Mouse (Mus musculus): ENCODE measurements around the gene Noc4l. TPM values are rescaled to one million over a fixed set of nuclear protein-coding genes. Genes with fewer than 3 reads are reported as not detected.

Gene Noc4l
- total RNA-seq, 1 experiment, result 75.0 TPM

- Histone ChIP-seq H3K4me1 (ENCODE audit: control insufficient read depth in 2 of 2, insufficient read depth in 2 of 2, low read length in 2 of 2, poor library complexity in 1 of 2) (no peaks in the 10 kb centered on the region; a peak in 1 of 4 replicates), H3K9me3 (ENCODE audit: control insufficient read depth, insufficient read depth, low read depth, low read length) (no peaks in the 10 kb centered on the region), H3K4me3 (ENCODE audit: insufficient read depth in 1 of 2, low read depth in 1 of 2, low read length in 2 of 2, poor library complexity in 1 of 2, severe bottlenecking in 1 of 2) (no peak overlapping the region), H3K9ac (ENCODE audit: insufficient read depth, low read depth, low read length, poor library complexity, severe bottlenecking) (no peak overlapping the region), H3K36me3 (ENCODE audit: control insufficient read depth, insufficient read depth, low read length, poor library complexity, severe bottlenecking) (no peaks in the 10 kb centered on the region), H3K27ac (ENCODE audit: insufficient read depth, low read depth, low read length, poor library complexity, severe bottlenecking) (no peak overlapping the region)
- TF ChIP-seq CHD2 (IDR thresholded peaks at IDR 0.05; ENCODE audit: low read depth, low read length) (no peak), ZNF384 (IDR thresholded peaks at IDR 0.05; ENCODE audit: low read depth, low read length) (no peak), ZC3H11A (IDR thresholded peaks at IDR 0.05; ENCODE audit: borderline replicate concordance, low read depth, low read length) (no peak), MAFK (IDR thresholded peaks at IDR 0.05; ENCODE audit: insufficient read depth, low read depth, low read length) (no peak), HCFC1 (IDR thresholded peaks at IDR 0.05; ENCODE audit: borderline replicate concordance, insufficient read depth, low read length) (no peak)
- DNase-seq (ENCODE audit: low read depth, low spot score), result no peak
- in situ Hi-C loops (cut with MboI; ENCODE audit: low sequenced_read_pairs in 2 of 2, unreplicated experiment in 2 of 2), result no loop called here
Observed at GRCm38 (mm10) chr5:110603016-110603685, 50.1 kb downstream of the Noc4l start.

Other genes with a start within 250 kb of the Noc4l start
- 44.4 and 51.7 TPM in 2 replicates for gene Fbrsl1, start 204.9 kb downstream of the Noc4l start, total RNA-seq (2012; rRNA removed)
- gene Galnt9, start 109.1 kb downstream of the Noc4l start, total RNA-seq (2012; rRNA removed), result 0.40 and 1.6 TPM in 2 replicates
- gene Ddx51, start within 50 bp of the Noc4l start, total RNA-seq (2012; rRNA removed), result 32.4 and 61.1 TPM in 2 replicates
- gene Ep400, start 117.3 kb upstream of the Noc4l start, total RNA-seq (2012; rRNA removed), result 56.7 and 62.2 TPM in 2 replicates
- gene Pus1, start 127.2 kb upstream of the Noc4l start, total RNA-seq (2012; rRNA removed), result 62.1 and 68.2 TPM in 2 replicates
- 82.7 and 136 TPM in 2 replicates for gene Ulk1, start 156.7 kb upstream of the Noc4l start, total RNA-seq (2012; rRNA removed)
- 21.7 and 22.9 TPM in 2 replicates for gene Hscb, start 186.4 kb upstream of the Noc4l start, total RNA-seq (2012; rRNA removed)
- gene Chek2, start 186.6 kb upstream of the Noc4l start, total RNA-seq (2012; rRNA removed), result 43.4 and 46.6 TPM in 2 replicates
- gene Ttc28, start 226.4 kb upstream of the Noc4l start, total RNA-seq (2012; rRNA removed), result 5.2 and 5.8 TPM in 2 replicates